Mouse (Mus musculus): ENCODE data around the gene Mcm3.
"Not testable (repeated sequence)": the region's sequence is repeated elsewhere in the genome, so short reads cannot be mapped to it uniquely, and the experiment has no call there.

Gene Mcm3

GRCm38 (mm10) chr1:20804526-20804925 is 15.6 kb downstream of the Mcm3 start:
- DNase-seq (ENCODE audit: low spot score in 2 of 2), result no peak

GRCm38 (mm10) chr1:20801682-20802390 is 18.3 kb downstream of the Mcm3 start:
- DNase-seq (ENCODE audit: low spot score in 2 of 2), result peak in 1 of 2 experiments; percentile 24

GRCm38 (mm10) chr1:20801275-20801674 is 18.8 kb downstream of the Mcm3 start:
- DNase-seq (ENCODE audit: low spot score in 2 of 2), result no peak

- DNase-seq (ENCODE audit: low spot score in 2 of 2), result no peak
These were observed 24.9 kb downstream of the Mcm3 start for GRCm38 (mm10) chr1:20795178-20795577.

GRCm38 (mm10) chr1:20794760-20795159 is 25.4 kb downstream of the Mcm3 start:
- no peak for DNase-seq (ENCODE audit: low spot score in 2 of 2)

- no peak for DNase-seq (ENCODE audit: low spot score in 2 of 2)
These were observed 28.7 kb downstream of the Mcm3 start for GRCm38 (mm10) chr1:20791414-20791813.

GRCm38 (mm10) chr1:20790517-20790916 is 29.6 kb downstream of the Mcm3 start, which contains the start of gene Il17f:
TSS of gene Il17f (minus strand) at chr1:20790617.
- DNase-seq (ENCODE audit: low spot score in 2 of 2), result not testable (repeated sequence)

- no peak for DNase-seq (ENCODE audit: low spot score in 2 of 2)
These were observed 31.7 kb downstream of the Mcm3 start for GRCm38 (mm10) chr1:20788419-20788818.

GRCm38 (mm10) chr1:20787046-20787445 is 33.1 kb downstream of the Mcm3 start:
- no peak for DNase-seq (ENCODE audit: low spot score in 2 of 2)

- no peak for DNase-seq (ENCODE audit: low spot score in 2 of 2)
These were observed 41.7 kb downstream of the Mcm3 start for GRCm38 (mm10) chr1:20778366-20778765.

GRCm38 (mm10) chr1:20774026-20774730 is 45.9 kb downstream of the Mcm3 start:
- not testable (repeated sequence) for DNase-seq (ENCODE audit: low spot score in 2 of 2)

GRCm38 (mm10) chr1:20766526-20766925 is 53.6 kb downstream of the Mcm3 start:
- no peak for DNase-seq (ENCODE audit: low spot score in 2 of 2)

GRCm38 (mm10) chr1:20761411-20761810 is 58.7 kb downstream of the Mcm3 start:
- no peak for DNase-seq (ENCODE audit: low spot score in 2 of 2)

- no peak for DNase-seq (ENCODE audit: low spot score in 2 of 2)
These were observed 59.8 kb downstream of the Mcm3 start for GRCm38 (mm10) chr1:20760331-20760730.

GRCm38 (mm10) chr1:20759799-20760198 is 60.3 kb downstream of the Mcm3 start:
- DNase-seq (ENCODE audit: low spot score in 2 of 2), result no peak

GRCm38 (mm10) chr1:20757586-20757985 is 62.5 kb downstream of the Mcm3 start:
- no peak for DNase-seq (ENCODE audit: low spot score in 2 of 2)

- no peak for DNase-seq (ENCODE audit: low spot score in 2 of 2)
These were observed 65.7 kb downstream of the Mcm3 start for GRCm38 (mm10) chr1:20754439-20754838.

All from cerebellum, postnatal 4 days (tissue).